Mouse (Mus musculus): ENCODE data around the gene Sox6. TPM values are rescaled to one million over a fixed set of nuclear protein-coding genes. Genes with fewer than 3 reads are reported as not detected.

Sox6 gene
- total and polyA plus RNA-seq, 3 experiments, result 0.09 to 1.3 (median 0.90) TPM

DNA sequence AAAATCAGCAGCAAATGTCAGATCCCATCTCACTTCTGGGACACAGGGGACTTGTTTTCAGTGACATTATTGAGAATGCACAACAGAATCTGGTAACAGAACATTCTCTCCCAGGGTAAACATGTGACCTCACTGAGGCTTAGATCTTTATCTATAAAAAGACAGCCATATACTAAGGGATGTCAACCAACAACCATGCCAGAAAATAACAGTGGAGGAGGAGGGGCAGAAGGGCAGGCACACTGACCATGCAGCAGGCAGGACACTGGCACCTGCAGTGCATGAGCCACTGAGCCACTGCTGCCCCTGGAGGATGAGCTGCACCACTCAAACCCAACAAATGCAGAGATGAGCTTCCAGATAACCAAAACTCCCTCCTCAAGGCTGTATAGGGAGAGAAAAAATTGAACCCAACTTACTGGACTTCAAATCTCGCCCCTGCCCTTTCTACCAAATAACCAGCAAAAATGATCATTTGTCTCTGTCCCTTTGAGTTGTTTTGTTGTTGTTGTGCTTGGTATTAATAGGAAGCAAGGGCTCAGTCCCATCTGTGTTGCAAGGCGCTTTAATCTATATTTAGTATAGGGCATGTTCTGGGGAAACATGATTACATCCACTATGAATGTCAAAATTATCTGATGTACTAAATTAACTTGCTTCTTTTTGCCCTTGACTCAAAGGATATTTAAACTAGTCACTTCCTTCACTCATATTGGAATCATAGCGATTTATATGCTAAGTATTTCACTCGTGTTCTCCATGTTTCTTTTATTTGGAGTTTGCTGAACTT lies 492.8 kb downstream of the Sox6 start:
- H3K9ac ChIP-seq (ENCODE audit: insufficient read depth, low read depth), result no peak overlapping the region
- H3K4me3 ChIP-seq (replicated peaks in 1 of 3; ENCODE audit: low read depth in 2 of 3, low read length in 2 of 3, poor library complexity in 1 of 3), result no peak overlapping the region
- no peaks in the 10 kb centered on the region for H3K79me2 ChIP-seq (replicated peaks; ENCODE audit: control insufficient read depth, extremely low read depth, insufficient read depth, poor library complexity, severe bottlenecking)
- dilution Hi-C loops (cut with MboI; ENCODE audit: extremely low pct_ligation_motif_present, extremely low pct_unique_long_range_greater_than_20kb, low sequenced_read_pairs) (no loop called here), in situ Hi-C loops (cut with MboI; ENCODE audit: low pct_ligation_motif_present, low pct_unique_long_range_greater_than_20kb, low sequenced_read_pairs) (no loop called here)
- no peaks in the 10 kb centered on the region for H3K36me3 ChIP-seq (replicated peaks in 1 of 2; ENCODE audit: control insufficient read depth in 1 of 2, insufficient read depth in 1 of 2, low read length in 1 of 2)
- TF ChIP-seq RAD21 (IDR thresholded peaks at IDR 0.05; ENCODE audit: low read depth, low read length) (no peak), MXI1 (IDR thresholded peaks at IDR 0.05; ENCODE audit: low read depth, low read length) (no peak), MAZ (IDR thresholded peaks at IDR 0.05; ENCODE audit: low read depth, low read length) (no peak), USF2 (conservative IDR thresholded peaks at IDR 0.05; ENCODE audit: low read depth, low read length) (no peak), JUN (IDR thresholded peaks at IDR 0.05; ENCODE audit: insufficient read depth, low read depth, low read length) (no peak), ETS1 (conservative IDR thresholded peaks at IDR 0.05; ENCODE audit: low read depth, low read length) (no peak), SIN3A (IDR thresholded peaks at IDR 0.05; ENCODE audit: low read length) (no peak), ZNF384 (IDR thresholded peaks at IDR 0.05; ENCODE audit: low read depth, low read length) (no peak), ZC3H11A (IDR thresholded peaks at IDR 0.05; ENCODE audit: low read depth, low read length) (no peak)
- no peaks in the 10 kb centered on the region for H3K27me3 ChIP-seq (replicated peaks)
- H3K4me1 ChIP-seq (ENCODE audit: control insufficient read depth in 1 of 2, insufficient read depth in 2 of 2), result 0 out of 4 replicates have a peak, but pooled peaks cover 0 to 2% of the 10 kb centered on the region in 2 experiments
- H3K4me2 ChIP-seq (ENCODE audit: insufficient read depth, low read depth, poor library complexity, severe bottlenecking), result no peak overlapping the region
- no peaks in the 10 kb centered on the region for H3K9me3 ChIP-seq (replicated peaks; ENCODE audit: low read length)
- DNase-seq (ENCODE audit: extremely low read depth), result no peak
- H3K27ac ChIP-seq (ENCODE audit: insufficient read depth, low read depth), result no peak overlapping the region

DNA sequence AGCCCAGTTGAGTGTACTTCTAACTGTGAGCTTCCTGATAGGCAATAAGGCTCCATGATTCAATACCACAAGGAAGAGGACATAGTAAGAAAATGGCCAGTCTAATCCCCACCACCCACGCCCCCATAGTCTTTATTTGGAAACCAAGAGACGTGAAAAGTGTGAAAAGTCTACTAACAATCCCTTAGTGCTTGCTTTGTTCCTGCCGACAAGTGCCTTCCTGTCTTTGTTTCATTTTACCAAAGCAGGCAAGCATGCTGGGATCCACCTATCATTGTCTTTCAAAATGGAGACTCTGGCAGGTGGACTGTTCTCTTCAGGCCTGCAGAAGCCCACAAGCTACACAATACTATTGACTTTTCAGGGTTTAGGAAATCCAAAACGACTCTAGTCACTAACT lies 495.0 kb downstream of the Sox6 start:
- H3K79me2 ChIP-seq (replicated peaks; ENCODE audit: control insufficient read depth, extremely low read depth, insufficient read depth, poor library complexity, severe bottlenecking), result no peaks in the 10 kb centered on the region
- H3K4me2 ChIP-seq (ENCODE audit: insufficient read depth, low read depth, poor library complexity, severe bottlenecking), result no peak overlapping the region
- H3K27ac ChIP-seq (ENCODE audit: insufficient read depth, low read depth), result no peak overlapping the region
- H3K27me3 ChIP-seq (replicated peaks), result no peaks in the 10 kb centered on the region
- no peak for DNase-seq (ENCODE audit: extremely low read depth)
- no peak overlapping the region for H3K4me3 ChIP-seq (replicated peaks in 1 of 3; ENCODE audit: low read depth in 2 of 3, low read length in 2 of 3, poor library complexity in 1 of 3)
- H3K9ac ChIP-seq (ENCODE audit: insufficient read depth, low read depth), result no peak overlapping the region
- no peaks in the 10 kb centered on the region for H3K36me3 ChIP-seq (replicated peaks in 1 of 2; ENCODE audit: control insufficient read depth in 1 of 2, insufficient read depth in 1 of 2, low read length in 1 of 2)
- peaks cover 0 to 15% of the 10 kb centered on the region in 2 experiments; a peak in 2 of 4 replicates for H3K4me1 ChIP-seq (ENCODE audit: control insufficient read depth in 1 of 2, insufficient read depth in 2 of 2)
- TF ChIP-seq USF1 (IDR thresholded peaks at IDR 0.05; ENCODE audit: low read depth, low read length) (no peak), POLR2AphosphoS2 (IDR thresholded peaks at IDR 0.05; ENCODE audit: low read depth, low read length) (no peak), ZMIZ1 (IDR thresholded peaks at IDR 0.05; ENCODE audit: low read depth, low read length) (no peak), MAFK (IDR thresholded peaks at IDR 0.05; ENCODE audit: insufficient replicate concordance, low read length) (no peak), TBP (conservative IDR thresholded peaks at IDR 0.05; ENCODE audit: low read depth, low read length) (no peak)
- in situ Hi-C loops (cut with MboI; ENCODE audit: low pct_ligation_motif_present, low pct_unique_long_range_greater_than_20kb, low sequenced_read_pairs) (no loop called here), dilution Hi-C loops (cut with MboI; ENCODE audit: extremely low pct_ligation_motif_present, extremely low pct_unique_long_range_greater_than_20kb, low sequenced_read_pairs) (no loop called here)
- no peaks in the 10 kb centered on the region for H3K9me3 ChIP-seq (replicated peaks; ENCODE audit: low read length)
